Mouse (Mus musculus) A20 (cell line): ENCODE measurements around the gene Emx2.

ENCODE experiments used
- DNase-seq: peaks from one replicate; pipeline ENCODE4 v3.0.0-alpha.2; 2011; ENCODE audit warnings: low read depth, low spot score

Emx2 gene

GRCm38 (mm10) chr19:59457951-59458742, at the start of gene Emx2:
Gene Emx2 (plus strand): TSS chr19:59458372.
- DNase-seq, result no peak

- DNase-seq, result no peak
Observed at GRCm38 (mm10) chr19:59414128-59414527, 44.0 kb upstream of the Emx2 start.

GRCm38 (mm10) chr19:59418024-59418423, 40.1 kb upstream of the Emx2 start:
- DNase-seq, result peak; percentile 75

- no peak for DNase-seq
Observed at GRCm38 (mm10) chr19:59418671-59419070, 39.5 kb upstream of the Emx2 start.

GRCm38 (mm10) chr19:59422393-59422792, 35.8 kb upstream of the Emx2 start:
- no peak for DNase-seq

GRCm38 (mm10) chr19:59423685-59424084, 34.5 kb upstream of the Emx2 start:
- peak; percentile 50 for DNase-seq

GRCm38 (mm10) chr19:59424975-59425374, 33.2 kb upstream of the Emx2 start:
- DNase-seq, result no peak

GRCm38 (mm10) chr19:59432286-59432685, 25.9 kb upstream of the Emx2 start:
- DNase-seq, result no peak

- no peak for DNase-seq
Observed at GRCm38 (mm10) chr19:59450561-59451135, 7.5 kb upstream of the Emx2 start.

- no peak for DNase-seq
Observed at GRCm38 (mm10) chr19:59451441-59451951, 6.7 kb upstream of the Emx2 start.

GRCm38 (mm10) chr19:59452321-59452720, 5.9 kb upstream of the Emx2 start:
- DNase-seq, result no peak

- peak; percentile 2 for DNase-seq
Observed at GRCm38 (mm10) chr19:59453591-59453990, 4.6 kb upstream of the Emx2 start.

GRCm38 (mm10) chr19:59454196-59454595, 4.0 kb upstream of the Emx2 start:
- DNase-seq, result peak; percentile 54

GRCm38 (mm10) chr19:59455671-59456070, 2.5 kb upstream of the Emx2 start:
- no peak for DNase-seq

GRCm38 (mm10) chr19:59457011-59457945, 894 bp upstream of the Emx2 start:
- DNase-seq, result no peak

- DNase-seq, result no peak
Observed at GRCm38 (mm10) chr19:59458743-59459135, 567 bp downstream of the Emx2 start.

GRCm38 (mm10) chr19:59459158-59459781, 1.1 kb downstream of the Emx2 start:
- no peak for DNase-seq

GRCm38 (mm10) chr19:59459811-59460241, 1.7 kb downstream of the Emx2 start:
- no peak for DNase-seq

GRCm38 (mm10) chr19:59460328-59461115, 2.4 kb downstream of the Emx2 start:
- no peak for DNase-seq
